16 mouse cellular contexts compared by ENCODE assay signal in the genomic region with DNA sequence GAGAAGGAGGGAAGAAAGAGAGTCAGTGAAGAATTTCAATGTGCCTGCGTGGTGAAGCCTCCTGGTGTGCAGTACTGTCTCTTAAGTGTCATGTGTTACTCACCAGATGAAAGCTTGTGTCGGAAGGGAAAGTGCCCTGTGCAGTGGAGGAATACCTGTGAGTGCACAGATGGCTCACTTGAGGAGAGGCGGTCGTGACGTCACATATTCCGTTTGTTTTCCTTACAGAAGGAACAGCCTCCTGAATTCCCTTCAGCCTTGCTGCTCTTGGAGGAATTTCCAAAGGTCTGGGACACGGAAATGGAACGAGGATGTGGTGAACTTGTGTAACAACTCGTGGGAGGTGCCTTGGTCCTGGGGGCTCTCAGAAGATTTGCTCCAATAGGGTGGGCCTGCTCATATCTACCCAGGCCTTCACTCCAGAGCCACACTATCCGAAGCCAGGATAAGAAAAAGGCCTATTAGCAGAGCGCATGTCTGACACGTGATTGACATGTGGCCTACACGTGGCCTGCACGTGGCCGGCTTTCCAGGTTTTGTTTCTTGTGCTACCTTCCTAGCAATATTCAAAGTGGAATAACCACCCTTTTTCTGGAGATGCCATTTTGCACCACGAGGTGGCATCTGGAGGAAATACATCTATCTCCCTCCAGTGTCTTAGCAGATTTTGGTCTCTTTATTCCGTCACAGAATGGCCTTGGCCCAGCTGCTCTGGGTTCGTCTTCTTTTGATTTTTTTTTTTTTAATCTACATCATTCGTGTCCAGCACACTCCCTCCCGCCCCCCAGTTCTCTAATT.
A peak's percentile ranks its signal among the peaks of the same experiment; 100 is the strongest.
DNase-seq lines count a peak whose midpoint lies in the region; ATAC-seq and TF ChIP-seq lines count a peak whose summit lies in the region.
"Had no signal": no experiment of that assay in that cellular context is flagged by ENCODE, and none has a peak within 500 bp of the region (broad histone marks: within the 10 kb centered on the region; RNA-seq: fewer than 3 reads in every experiment).

No protein-coding gene starts in this region.

- H3K9ac ChIP-seq in intestine, postnatal 0 days (ENCODE audit: low read depth, low read length) = no peak overlapping the region
- H3K9ac ChIP-seq in intestine, embryonic 16.5 days (ENCODE audit: low read depth, low read length) = no peak overlapping the region
- H3K9ac ChIP-seq in neural tube, embryonic 15.5 days (replicated peaks) = no peak overlapping the region
- H3K9ac ChIP-seq in midbrain, postnatal 0 days (replicated peaks; ENCODE audit: low read length, poor library complexity, severe bottlenecking) = no peak overlapping the region
- H3K9ac ChIP-seq: embryonic facial prominence, embryonic 13.5 days; forebrain, embryonic 15.5 days; limb, embryonic 15.5 days had no signal

- H3K27ac ChIP-seq in intestine, postnatal 0 days (ENCODE audit: low read depth, low read length) = no peak overlapping the region
- no peak overlapping the region for H3K27ac ChIP-seq in intestine, embryonic 16.5 days (ENCODE audit: low read length)
- H3K27ac ChIP-seq in neural tube, embryonic 15.5 days (replicated peaks) = no peak overlapping the region
- H3K27ac ChIP-seq in midbrain, postnatal 0 days (ENCODE audit: low read depth, low read length) = no peak overlapping the region
- H3K27ac ChIP-seq: embryonic facial prominence, embryonic 13.5 days; forebrain, embryonic 15.5 days; limb, embryonic 15.5 days had no signal

- peak; percentile 12 for DNase-seq in adrenal gland, adult 8-10 months
- DNase-seq in adrenal gland, postnatal 4 days (ENCODE audit: low spot score in 2 of 2) = no peak
- DNase-seq in neural tube, embryonic 10.5 days (ENCODE audit: extremely low spot score, low spot score) = peak; percentile 12
- DNase-seq in midbrain, postnatal 0 days (ENCODE audit: low spot score) = peak; percentile 30
- no peak for DNase-seq in right cerebral cortex, adult 18-20 months
- DNase-seq: B cell, adult 2 months; cerebellum, postnatal 36 days; heart, postnatal 4 days; kidney, adult 9 months; lung, postnatal 14 days had no signal

- H3K4me2 ChIP-seq in intestine, postnatal 0 days (replicated peaks; ENCODE audit: low read depth) = no peak overlapping the region
- H3K4me2 ChIP-seq in intestine, embryonic 16.5 days (ENCODE audit: low read depth, low read length) = no peak overlapping the region
- no peak overlapping the region for H3K4me2 ChIP-seq in neural tube, embryonic 15.5 days
- H3K4me2 ChIP-seq in midbrain, postnatal 0 days (ENCODE audit: low read depth, low read length, poor library complexity, severe bottlenecking) = no peak overlapping the region
- H3K4me2 ChIP-seq: embryonic facial prominence, embryonic 13.5 days; forebrain, embryonic 15.5 days; limb, embryonic 15.5 days had no signal

- 0 out of 2 replicates have a peak, but pooled peaks cover 4% of the 10 kb centered on the region for H3K9me3 ChIP-seq in intestine, postnatal 0 days (ENCODE audit: control insufficient read depth)
- H3K9me3 ChIP-seq in intestine, embryonic 16.5 days (ENCODE audit: control insufficient read depth, low read length) = no peaks in the 10 kb centered on the region
- no peaks in the 10 kb centered on the region for H3K9me3 ChIP-seq in neural tube, embryonic 15.5 days (replicated peaks)
- H3K9me3 ChIP-seq in midbrain, postnatal 0 days (ENCODE audit: low read length) = no peaks in the 10 kb centered on the region
- H3K9me3 ChIP-seq: embryonic facial prominence, embryonic 13.5 days; forebrain, embryonic 15.5 days; limb, embryonic 15.5 days had no signal

- no peak for ATAC-seq in intestine, postnatal 0 days
- no peak for ATAC-seq in intestine, embryonic 16.5 days
- no peak for ATAC-seq in neural tube, embryonic 15.5 days (ENCODE audit: low FRiP score)
- no peak for ATAC-seq in midbrain, postnatal 0 days (ENCODE audit: low FRiP score)
- ATAC-seq: forebrain, embryonic 15.5 days had no signal

- peak; percentile 35 for TF ChIP-seq CTCF in intestine, postnatal 0 days (IDR thresholded peaks at IDR 0.05; ENCODE audit: low read depth)
- peak; percentile 66 for TF ChIP-seq CTCF in midbrain, postnatal 0 days (IDR thresholded peaks at IDR 0.05)

- H3K36me3 ChIP-seq in intestine, postnatal 0 days (ENCODE audit: control insufficient read depth, insufficient read depth) = no peaks in the 10 kb centered on the region
- H3K36me3 ChIP-seq in intestine, embryonic 16.5 days (ENCODE audit: control insufficient read depth, insufficient read depth, low read length) = no peaks in the 10 kb centered on the region
- H3K36me3 ChIP-seq in neural tube, embryonic 15.5 days = no peaks in the 10 kb centered on the region
- H3K36me3 ChIP-seq in midbrain, postnatal 0 days (ENCODE audit: insufficient read depth, low read length) = no peaks in the 10 kb centered on the region
- H3K36me3 ChIP-seq: embryonic facial prominence, embryonic 13.5 days; forebrain, embryonic 15.5 days; limb, embryonic 15.5 days had no signal

- no peaks in the 10 kb centered on the region for H3K4me1 ChIP-seq in intestine, postnatal 0 days (replicated peaks; ENCODE audit: control insufficient read depth, insufficient read depth, low read length)
- no peaks in the 10 kb centered on the region for H3K4me1 ChIP-seq in intestine, embryonic 16.5 days (ENCODE audit: control insufficient read depth, insufficient read depth, low read length)
- H3K4me1 ChIP-seq in neural tube, embryonic 15.5 days = peaks cover 3% of the 10 kb centered on the region
- no peaks in the 10 kb centered on the region for H3K4me1 ChIP-seq in midbrain, postnatal 0 days (ENCODE audit: insufficient read depth, low read length)

- no peak overlapping the region for H3K4me3 ChIP-seq in intestine, postnatal 0 days (ENCODE audit: low read depth, low read length)
- H3K4me3 ChIP-seq in intestine, embryonic 16.5 days (ENCODE audit: low read length) = no peak overlapping the region
- no peak overlapping the region for H3K4me3 ChIP-seq in neural tube, embryonic 15.5 days (replicated peaks)
- no peak overlapping the region for H3K4me3 ChIP-seq in midbrain, postnatal 0 days (ENCODE audit: low read depth, low read length)
- H3K4me3 ChIP-seq: embryonic facial prominence, embryonic 13.5 days; forebrain, embryonic 15.5 days; limb, embryonic 15.5 days had no signal

- no peaks in the 10 kb centered on the region for H3K27me3 ChIP-seq in intestine, postnatal 0 days (replicated peaks; ENCODE audit: control insufficient read depth, insufficient read depth, low read length)
- H3K27me3 ChIP-seq in intestine, embryonic 16.5 days (replicated peaks; ENCODE audit: control insufficient read depth, insufficient read depth, low read length) = no peaks in the 10 kb centered on the region
- no peaks in the 10 kb centered on the region for H3K27me3 ChIP-seq in neural tube, embryonic 15.5 days (replicated peaks)
- H3K27me3 ChIP-seq in midbrain, postnatal 0 days (ENCODE audit: insufficient read depth, low read length) = no peaks in the 10 kb centered on the region
- H3K27me3 ChIP-seq: embryonic facial prominence, embryonic 13.5 days; forebrain, embryonic 15.5 days had no signal

- 90% methylated on average over 20 of the region's 20 CpGs for WGBS in intestine, postnatal 0 days
- 85% methylated on average over 20 of the region's 20 CpGs for WGBS in intestine, embryonic 16.5 days
- WGBS in neural tube, embryonic 15.5 days = 80% methylated on average over 20 of the region's 20 CpGs
- 82% methylated on average over 20 of the region's 20 CpGs for WGBS in midbrain, postnatal 0 days

Comparison
In these comparisons a context has a peak if more than half of its experiments do, and no peak if none do; other contexts are left out.
1. DNase-seq: peak in adrenal gland, adult 8-10 months (single experiment), neural tube, embryonic 10.5 days (single experiment) and midbrain, postnatal 0 days (single experiment); none in adrenal gland, postnatal 4 days (0 of 2) and right cerebral cortex, adult 18-20 months (single experiment).